Mouse (Mus musculus) neural tube, embryonic 11.5 days (tissue): ENCODE results near the gene Nipal1. TPM values are rescaled to one million over a fixed set of nuclear protein-coding genes. Genes with fewer than 3 reads are reported as not detected.

Experiments used
- ATAC-seq: fragments of 200-750 bp; cut with Nextera tagmentation; 2 replicates; pipeline ENCODE4 v1.8.0; 2017; ENCODE audit warnings: moderate number of reproducible peaks, mild to moderate bottlenecking, moderate TSS enrichment, moderate library complexity; ENCODE audit not compliant: insufficient read depth, low FRiP score, low TSS enrichment
- DNase-seq: peaks from one replicate; pipeline ENCODE4 v3.0.0-alpha.2; 2015; ENCODE audit warnings: low spot score
- H3K27ac ChIP-seq: fragments of 300-500 bp; sonication (generic); 2 replicates; pipeline ENCODE4 v1.5.1; 2014; ENCODE audit warnings: low read depth, mild to moderate bottlenecking, low read length
- H3K27me3 ChIP-seq: fragments of 300-500 bp; sonication (generic); 2 replicates; pipeline ENCODE4 v1.6.1; 2014; ENCODE audit warnings: mild to moderate bottlenecking, low read length, mixed read lengths; ENCODE audit not compliant: control insufficient read depth, insufficient read depth
- H3K36me3 ChIP-seq: fragments of 300-500 bp; sonication (generic); 2 replicates; pipeline ENCODE4 v1.6.1; 2014; ENCODE audit warnings: mild to moderate bottlenecking, low read length, moderate library complexity, mixed read lengths; ENCODE audit not compliant: control insufficient read depth, insufficient read depth
- H3K4me1 ChIP-seq: fragments of 300-500 bp; sonication (generic); 2 replicates; pipeline ENCODE4 v1.6.1; 2014; ENCODE audit warnings: low read length, mixed read lengths; ENCODE audit not compliant: control insufficient read depth, insufficient read depth
- H3K4me2 ChIP-seq: fragments of 300-500 bp; sonication (generic); 2 replicates; pipeline ENCODE4 v1.6.1; 2014; ENCODE audit warnings: low read depth, mild to moderate bottlenecking, moderate library complexity
- H3K4me3 ChIP-seq: fragments of 300-500 bp; sonication (generic); 2 replicates; pipeline ENCODE4 v1.5.1; 2014; ENCODE audit warnings: low read depth, low read length
- H3K9ac ChIP-seq: fragments of 300-500 bp; sonication (generic); 2 replicates; pipeline ENCODE4 v1.6.1; 2014; ENCODE audit warnings: mild to moderate bottlenecking, low read length
- H3K9me3 ChIP-seq: fragments of 300-500 bp; sonication (generic); 2 replicates; pipeline ENCODE4 v1.6.1; 2016; ENCODE audit warnings: low read length; ENCODE audit not compliant: control insufficient read depth
- WGBS: fragments of 180-500 bp; shearing (Covaris S2); extraction: QIAGEN DNeasy Blood & Tissue Kit; methylation state at CpG from one replicate; pipeline ENCODE4 v1.1.7; 2014; 5-methylcytosine and 5-hydroxymethylcytosine counted together
- polyA plus RNA-seq: library from polyadenylated mRNA; unstranded; fragments of >200 nt; fragmentation: Nextera tagmentation; extraction: Ambion mirVana; gene quantifications from 2 replicates; pipeline ENCODE4 v1.2.1, GENCODE M21; 2014

The Nipal1 gene
- 0.51 and 0.56 TPM in 2 replicates for polyA plus RNA-seq

GRCm38 (mm10) chr5:72647418-72647907, at the start of gene Nipal1:
Gene Nipal1, plus strand, starts transcription at chr5:72647795.
- WGBS = 1% methylated on average over 25 of the region's 25 CpGs
- ATAC-seq (peak; percentile 95), DNase-seq (peak; percentile 85)
- no peaks in the 10 kb centered on the region for H3K9me3 ChIP-seq
- H3K4me3 ChIP-seq = peak within 1 kb of the TSS; percentile 42
- no peak within 1 kb of the TSS for H3K27ac ChIP-seq
- H3K36me3 ChIP-seq = no peaks in the 10 kb centered on the region
- no peak within 1 kb of the TSS for H3K9ac ChIP-seq
- 0 out of 2 replicates have a peak, but pooled peaks cover 3% of the 10 kb centered on the region for H3K27me3 ChIP-seq
- H3K4me1 ChIP-seq = no peaks in the 10 kb centered on the region; the same call in 1 of the 2 replicates
- peak within 1 kb of the TSS; percentile 85 for H3K4me2 ChIP-seq

- Histone ChIP-seq H3K9ac (no peak overlapping the region), H3K9me3 (no peaks in the 10 kb centered on the region), H3K4me1 (no peaks in the 10 kb centered on the region), H3K4me2 (no peak overlapping the region), H3K36me3 (no peaks in the 10 kb centered on the region), H3K27me3 (no peaks in the 10 kb centered on the region), H3K4me3 (no peak overlapping the region), H3K27ac (no peak overlapping the region)
- ATAC-seq = no peak
- WGBS = 14% methylated on average over 5 of the region's 5 CpGs
- peak; percentile 43 for DNase-seq
These were observed 46.6 kb upstream of the Nipal1 start for GRCm38 (mm10) chr5:72601006-72601405.

- Histone ChIP-seq H3K27me3 (no peaks in the 10 kb centered on the region), H3K27ac (no peak overlapping the region), H3K4me1 (no peaks in the 10 kb centered on the region), H3K4me3 (no peak overlapping the region), H3K36me3 (no peaks in the 10 kb centered on the region), H3K9me3 (no peaks in the 10 kb centered on the region), H3K4me2 (no peak overlapping the region), H3K9ac (no peak overlapping the region)
- no peak for DNase-seq
- WGBS = 90% methylated on average over 4 of the region's 4 CpGs
- no peak for ATAC-seq
These were observed 44.5 kb upstream of the Nipal1 start for GRCm38 (mm10) chr5:72603138-72603537.

GRCm38 (mm10) chr5:72617413-72617812, 30.2 kb upstream of the Nipal1 start:
- H3K4me3 ChIP-seq = no peak overlapping the region
- WGBS = 84% methylated on average over 4 of the region's 4 CpGs
- H3K27me3 ChIP-seq = no peaks in the 10 kb centered on the region
- DNase-seq (no peak), ATAC-seq (no peak)
- no peaks in the 10 kb centered on the region for H3K4me1 ChIP-seq
- no peaks in the 10 kb centered on the region for H3K36me3 ChIP-seq
- H3K4me2 ChIP-seq = no peak overlapping the region
- H3K9ac ChIP-seq = no peak overlapping the region
- no peaks in the 10 kb centered on the region for H3K9me3 ChIP-seq
- no peak overlapping the region for H3K27ac ChIP-seq

- H3K27me3 ChIP-seq = no peaks in the 10 kb centered on the region
- no peak overlapping the region for H3K27ac ChIP-seq
- no peak overlapping the region for H3K9ac ChIP-seq
- DNase-seq = no peak
- no peaks in the 10 kb centered on the region for H3K4me1 ChIP-seq
- no peaks in the 10 kb centered on the region for H3K9me3 ChIP-seq
- no peaks in the 10 kb centered on the region for H3K36me3 ChIP-seq
- H3K4me3 ChIP-seq = no peak overlapping the region
- no peak overlapping the region for H3K4me2 ChIP-seq
- WGBS = 88% methylated on average over 1 of the region's 1 CpGs
- no peak for ATAC-seq
These were observed 26.6 kb upstream of the Nipal1 start for GRCm38 (mm10) chr5:72621022-72621421.

- WGBS = 89% methylated on average over 6 of the region's 6 CpGs
- ATAC-seq = no peak
These were observed 17.6 kb upstream of the Nipal1 start for GRCm38 (mm10) chr5:72630026-72630425.

GRCm38 (mm10) chr5:72634791-72635271, 12.8 kb upstream of the Nipal1 start:
- DNase-seq (no peak), ATAC-seq (no peak)
- Histone ChIP-seq H3K9me3 (no peaks in the 10 kb centered on the region), H3K4me3 (no peak overlapping the region), H3K27me3 (no peaks in the 10 kb centered on the region), H3K9ac (no peak overlapping the region), H3K36me3 (no peaks in the 10 kb centered on the region), H3K27ac (no peak overlapping the region), H3K4me1 (no peaks in the 10 kb centered on the region), H3K4me2 (no peak overlapping the region)
- WGBS = 85% methylated on average over 9 of the region's 9 CpGs

More at GRCm38 (mm10) chr5:72630026-72630425, 17.6 kb upstream of the Nipal1 start:
- H3K27me3 ChIP-seq = no peaks in the 10 kb centered on the region
- H3K27ac ChIP-seq = no peak overlapping the region
- no peaks in the 10 kb centered on the region for H3K4me1 ChIP-seq
- no peaks in the 10 kb centered on the region for H3K9me3 ChIP-seq
- no peak overlapping the region for H3K4me2 ChIP-seq
- no peak overlapping the region for H3K9ac ChIP-seq
- no peak overlapping the region for H3K4me3 ChIP-seq
- no peak for DNase-seq
- no peaks in the 10 kb centered on the region for H3K36me3 ChIP-seq

- Histone ChIP-seq H3K27me3 (no peaks in the 10 kb centered on the region), H3K36me3 (no peaks in the 10 kb centered on the region), H3K27ac (no peak overlapping the region), H3K4me3 (no peak overlapping the region), H3K9ac (no peak overlapping the region), H3K9me3 (no peaks in the 10 kb centered on the region), H3K4me2 (no peak overlapping the region), H3K4me1 (no peaks in the 10 kb centered on the region)
- 68% methylated on average over 3 of the region's 3 CpGs for WGBS
- no peak for ATAC-seq
- DNase-seq = no peak
These were observed 11.5 kb upstream of the Nipal1 start for GRCm38 (mm10) chr5:72636122-72636521.

GRCm38 (mm10) chr5:72636576-72636975, 11.0 kb upstream of the Nipal1 start:
- Histone ChIP-seq H3K9ac (no peak overlapping the region), H3K27ac (no peak overlapping the region), H3K4me3 (no peak overlapping the region), H3K36me3 (no peaks in the 10 kb centered on the region), H3K4me2 (no peak overlapping the region), H3K9me3 (no peaks in the 10 kb centered on the region), H3K4me1 (no peaks in the 10 kb centered on the region), H3K27me3 (no peaks in the 10 kb centered on the region)
- ATAC-seq = no peak
- no peak for DNase-seq
- WGBS = 81% methylated on average over 3 of the region's 3 CpGs
